In genomic region chr8:102118657-102119056, GRCm38 (mm10) we compare ENCODE assay signal across 16 mouse cellular contexts.
"Had no signal": no experiment of that assay in that cellular context is flagged by ENCODE, and none has a peak within 500 bp of the region (broad histone marks: within the 10 kb centered on the region; RNA-seq: fewer than 3 reads in every experiment).

No protein-coding gene starts in this region.

- H3K4me2 ChIP-seq: neural tube, embryonic 13.5 days; neural tube, embryonic 15.5 days; stomach, embryonic 15.5 days had no signal

- DNase-seq: retina, postnatal 1 day; right cerebral cortex, adult 18-20 months; right cerebral cortex, postnatal 14 days; right cerebral cortex, postnatal 25 days; right cerebral cortex, postnatal 4 days; spleen, adult 18-20 months; thymus, adult 18-20 months; thymus, adult 2 months; thymus, postnatal 14 days; thymus, postnatal 25 days; thymus, postnatal 36 days; thymus, postnatal 4 days had no signal

- H3K4me3 ChIP-seq: neural tube, embryonic 13.5 days; neural tube, embryonic 15.5 days; stomach, embryonic 15.5 days had no signal

- H3K27ac ChIP-seq: neural tube, embryonic 13.5 days; neural tube, embryonic 15.5 days; stomach, embryonic 15.5 days; stomach, postnatal 0 days had no signal

- H3K4me1 ChIP-seq: neural tube, embryonic 13.5 days; neural tube, embryonic 15.5 days; stomach, embryonic 15.5 days had no signal

- H3K36me3 ChIP-seq: neural tube, embryonic 13.5 days; neural tube, embryonic 15.5 days; stomach, embryonic 15.5 days had no signal

- H3K27me3 ChIP-seq: neural tube, embryonic 13.5 days; neural tube, embryonic 15.5 days; stomach, embryonic 15.5 days had no signal

- H3K9me3 ChIP-seq: neural tube, embryonic 13.5 days; neural tube, embryonic 15.5 days; stomach, embryonic 15.5 days had no signal

- H3K9ac ChIP-seq: neural tube, embryonic 13.5 days; neural tube, embryonic 15.5 days; stomach, embryonic 15.5 days had no signal
